Mouse (Mus musculus): Measurements from ENCODE around the gene Ptprd. TPM values are rescaled to one million over a fixed set of nuclear protein-coding genes. Genes with fewer than 3 reads are reported as not detected.

Gene Ptprd
- polyA plus RNA-seq, 1 experiment from 2014 or later: 112 TPM

DNA sequence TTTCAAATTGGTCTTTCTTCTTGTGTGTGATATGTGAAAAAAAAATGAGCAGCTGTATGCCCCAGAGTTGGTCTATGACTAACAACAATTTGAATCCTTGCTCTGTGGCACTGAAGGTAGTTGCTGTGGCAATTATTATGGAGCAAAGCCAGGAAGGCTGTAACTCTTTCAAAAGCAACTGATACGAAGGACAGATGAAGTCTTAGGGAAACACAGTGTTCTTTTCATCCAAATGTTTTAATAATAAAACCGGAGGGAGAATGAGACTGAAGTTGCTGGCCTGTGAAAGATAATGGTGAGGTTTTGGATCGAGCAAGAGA lies 2187.3 kb downstream of the Ptprd start:
- Histone ChIP-seq H3K9ac (no peak overlapping the region), H3K27me3 (ENCODE audit: control insufficient read depth, insufficient read depth, low read length) (no peaks in the 10 kb centered on the region), H3K4me2 (replicated peaks) (no peak overlapping the region), H3K4me3 (replicated peaks; ENCODE audit: low read length) (no peak overlapping the region), H3K4me1 (replicated peaks; ENCODE audit: control insufficient read depth, insufficient read depth, low read length) (0 out of 2 replicates have a peak, but pooled peaks cover 3% of the 10 kb centered on the region), H3K27ac (no peak overlapping the region), H3K36me3 (replicated peaks; ENCODE audit: control insufficient read depth, insufficient read depth) (no peaks in the 10 kb centered on the region), H3K9me3 (ENCODE audit: control insufficient read depth, low read length) (no peaks in the 10 kb centered on the region)
- DNase-seq (ENCODE audit: low spot score) (no peak), ATAC-seq (ENCODE audit: low FRiP score) (no peak)
- WGBS: 60% methylated on average over 3 of the region's 3 CpGs

DNA sequence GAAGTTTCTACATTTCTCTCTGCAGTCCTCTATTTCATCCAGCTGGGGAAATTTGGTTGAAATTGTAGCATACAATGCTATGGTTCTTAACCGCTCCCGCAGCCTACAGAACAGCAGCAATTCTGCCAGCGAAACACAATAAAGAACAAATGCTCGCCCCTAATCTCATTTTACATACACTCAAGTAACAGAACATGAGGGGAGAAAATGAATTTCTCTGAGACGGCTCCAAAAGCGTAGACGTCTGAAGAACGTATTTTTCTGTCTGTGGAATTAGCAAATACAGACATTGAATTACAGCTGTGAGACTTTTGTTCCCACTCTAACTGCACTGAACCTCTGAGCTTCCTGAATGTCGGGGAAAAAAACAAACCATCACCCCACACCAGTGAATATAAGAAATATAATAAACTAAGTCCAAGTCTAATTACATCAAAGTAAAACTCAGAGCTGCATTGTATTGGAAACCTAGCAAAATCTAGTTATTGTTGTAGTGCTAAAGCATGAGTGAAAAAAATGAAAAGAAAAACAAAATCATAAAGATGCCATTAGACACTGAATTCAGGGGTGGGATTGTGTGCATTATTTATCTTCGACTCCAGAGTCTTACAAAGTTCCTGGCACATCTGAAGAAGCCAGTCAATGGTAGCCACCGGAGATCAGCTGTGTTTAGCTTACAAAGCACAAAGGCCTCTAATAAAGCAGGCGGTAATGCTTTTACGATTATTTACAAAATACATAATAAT lies 2187.8 kb downstream of the Ptprd start:
- Histone ChIP-seq H3K9ac (no peak overlapping the region), H3K4me1 (replicated peaks; ENCODE audit: control insufficient read depth, insufficient read depth, low read length) (0 out of 2 replicates have a peak, but pooled peaks cover 3% of the 10 kb centered on the region), H3K27me3 (ENCODE audit: control insufficient read depth, insufficient read depth, low read length) (no peaks in the 10 kb centered on the region), H3K36me3 (replicated peaks; ENCODE audit: control insufficient read depth, insufficient read depth) (no peaks in the 10 kb centered on the region), H3K27ac (no peak overlapping the region; the same call in 1 of the 2 replicates), H3K4me3 (replicated peaks; ENCODE audit: low read length) (no peak overlapping the region), H3K4me2 (replicated peaks) (no peak overlapping the region), H3K9me3 (ENCODE audit: control insufficient read depth, low read length) (no peaks in the 10 kb centered on the region)
- no peak for ATAC-seq (ENCODE audit: low FRiP score)
- WGBS: 72% methylated on average over 13 of the region's 13 CpGs
- DNase-seq (ENCODE audit: low spot score): no peak

DNA sequence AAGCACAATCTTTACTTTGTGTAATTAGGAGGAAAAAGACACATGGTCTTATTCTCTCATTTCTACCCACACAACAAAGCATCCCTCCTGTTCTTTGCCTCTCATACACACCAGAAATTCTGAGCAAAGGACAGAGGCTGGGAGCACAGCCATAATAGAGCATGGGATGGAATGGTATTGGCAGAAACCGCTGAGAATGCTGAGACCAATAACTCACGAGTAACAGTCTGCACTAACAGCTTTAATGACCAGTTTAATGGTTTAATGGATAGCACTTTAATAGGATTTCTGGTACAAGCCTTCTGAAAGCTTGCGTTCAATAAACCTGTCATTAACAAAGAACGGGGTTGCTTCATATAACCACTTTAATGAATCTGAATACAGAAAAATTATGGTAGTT lies 2190.1 kb downstream of the Ptprd start:
- Histone ChIP-seq H3K27me3 (ENCODE audit: control insufficient read depth, insufficient read depth, low read length) (no peaks in the 10 kb centered on the region), H3K27ac (no peak overlapping the region), H3K9ac (no peak overlapping the region), H3K4me3 (replicated peaks; ENCODE audit: low read length) (no peak overlapping the region), H3K4me1 (replicated peaks; ENCODE audit: control insufficient read depth, insufficient read depth, low read length) (0 out of 2 replicates have a peak, but pooled peaks cover 3% of the 10 kb centered on the region), H3K36me3 (replicated peaks; ENCODE audit: control insufficient read depth, insufficient read depth) (no peaks in the 10 kb centered on the region), H3K4me2 (replicated peaks) (no peak overlapping the region), H3K9me3 (ENCODE audit: control insufficient read depth, low read length) (no peaks in the 10 kb centered on the region)
- DNase-seq (ENCODE audit: low spot score) (no peak), ATAC-seq (ENCODE audit: low FRiP score) (peak; percentile 64; the same call in 1 of the 2 replicates)
- 70% methylated on average over 4 of the region's 4 CpGs for WGBS

- ATAC-seq (ENCODE audit: low FRiP score): no peak
- Histone ChIP-seq H3K9me3 (ENCODE audit: control insufficient read depth, low read length) (no peaks in the 10 kb centered on the region), H3K4me1 (replicated peaks; ENCODE audit: control insufficient read depth, insufficient read depth, low read length) (no peaks in the 10 kb centered on the region), H3K4me3 (replicated peaks; ENCODE audit: low read length) (no peak overlapping the region), H3K36me3 (replicated peaks; ENCODE audit: control insufficient read depth, insufficient read depth) (0 out of 2 replicates have a peak, but pooled peaks cover 5% of the 10 kb centered on the region), H3K27me3 (ENCODE audit: control insufficient read depth, insufficient read depth, low read length) (no peaks in the 10 kb centered on the region), H3K4me2 (replicated peaks) (no peak overlapping the region), H3K9ac (no peak overlapping the region), H3K27ac (no peak overlapping the region)
- no peak for DNase-seq (ENCODE audit: low spot score)
- 83% methylated on average over 3 of the region's 3 CpGs for WGBS
Observed at GRCm38 (mm10) chr4:76015026-76015425, 2196.7 kb downstream of the Ptprd start.

- H3K4me1 ChIP-seq (replicated peaks; ENCODE audit: control insufficient read depth, insufficient read depth, low read length): no peaks in the 10 kb centered on the region
- DNase-seq (ENCODE audit: low spot score) (no peak), ATAC-seq (ENCODE audit: low FRiP score) (no peak)
- no peak overlapping the region for H3K9ac ChIP-seq
- 0 out of 2 replicates have a peak, but pooled peaks cover 5% of the 10 kb centered on the region for H3K36me3 ChIP-seq (replicated peaks; ENCODE audit: control insufficient read depth, insufficient read depth)
- no peak overlapping the region for H3K4me3 ChIP-seq (replicated peaks; ENCODE audit: low read length)
- H3K27ac ChIP-seq: no peak overlapping the region
- no peaks in the 10 kb centered on the region for H3K9me3 ChIP-seq (ENCODE audit: control insufficient read depth, low read length)
- no peak overlapping the region for H3K4me2 ChIP-seq (replicated peaks)
- no peaks in the 10 kb centered on the region for H3K27me3 ChIP-seq (ENCODE audit: control insufficient read depth, insufficient read depth, low read length)
- WGBS: 36% methylated on average over 3 of the region's 3 CpGs
Observed at GRCm38 (mm10) chr4:76014151-76014840, 2197.5 kb downstream of the Ptprd start.

DNA sequence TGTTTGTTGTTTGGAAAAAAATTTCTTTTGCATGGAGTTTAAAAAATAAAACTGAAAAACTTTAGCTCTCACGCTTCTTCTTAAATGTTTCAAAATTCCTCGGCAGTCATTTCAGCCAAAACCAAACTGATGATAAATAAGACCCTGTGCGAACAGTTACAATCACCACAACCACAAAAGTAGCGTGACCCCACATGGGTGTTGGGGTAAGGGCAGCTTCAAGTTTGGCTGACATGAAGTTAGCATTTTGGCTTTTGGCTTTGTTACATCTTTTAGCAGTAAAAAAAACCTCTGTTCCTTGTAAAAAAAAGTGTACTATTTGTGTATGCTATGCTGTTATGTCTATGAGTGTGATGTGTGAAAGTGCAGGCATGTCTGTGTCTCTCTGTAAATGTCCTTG lies 2203.2 kb downstream of the Ptprd start:
- DNase-seq (ENCODE audit: low spot score) (no peak), ATAC-seq (ENCODE audit: low FRiP score) (no peak)
- 97% methylated on average over 4 of the region's 4 CpGs for WGBS
- H3K27ac ChIP-seq: no peak overlapping the region
- H3K4me2 ChIP-seq (replicated peaks): no peak overlapping the region
- 0 out of 2 replicates have a peak, but pooled peaks cover 5% of the 10 kb centered on the region for H3K36me3 ChIP-seq (replicated peaks; ENCODE audit: control insufficient read depth, insufficient read depth)
- H3K4me1 ChIP-seq (replicated peaks; ENCODE audit: control insufficient read depth, insufficient read depth, low read length): no peaks in the 10 kb centered on the region
- no peaks in the 10 kb centered on the region for H3K27me3 ChIP-seq (ENCODE audit: control insufficient read depth, insufficient read depth, low read length)
- no peak overlapping the region for H3K9ac ChIP-seq
- H3K9me3 ChIP-seq (ENCODE audit: control insufficient read depth, low read length): no peaks in the 10 kb centered on the region
- H3K4me3 ChIP-seq (replicated peaks; ENCODE audit: low read length): no peak overlapping the region

DNA sequence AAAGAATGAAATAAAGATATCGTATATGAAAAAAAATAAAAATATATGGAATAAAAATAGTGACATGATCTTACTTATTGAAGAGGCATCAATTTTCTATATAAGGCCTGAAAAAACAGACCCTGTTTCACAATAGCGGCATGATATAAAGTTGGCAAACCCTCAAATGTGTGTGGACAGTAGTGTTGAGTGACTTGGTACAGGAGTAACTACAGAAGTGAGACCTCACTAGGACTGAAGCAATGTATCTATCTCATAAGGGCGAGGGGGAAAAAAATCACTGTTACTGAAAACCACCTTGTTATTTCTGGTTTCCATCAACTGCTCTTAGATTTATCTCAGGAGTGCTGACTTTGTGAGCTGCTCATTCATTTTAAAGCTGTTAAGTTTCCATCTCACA lies 2204.5 kb downstream of the Ptprd start:
- no peak for DNase-seq (ENCODE audit: low spot score)
- WGBS: 89% methylated on average over 3 of the region's 3 CpGs
- 0 out of 2 replicates have a peak, but pooled peaks cover 5% of the 10 kb centered on the region for H3K36me3 ChIP-seq (replicated peaks; ENCODE audit: control insufficient read depth, insufficient read depth)

GRCm38 (mm10) chr4:76006717-76007116 lies 2205.0 kb downstream of the Ptprd start:
- H3K4me1 ChIP-seq (replicated peaks; ENCODE audit: control insufficient read depth, insufficient read depth, low read length): no peaks in the 10 kb centered on the region
- H3K9ac ChIP-seq: no peak overlapping the region
- no peak for ATAC-seq (ENCODE audit: low FRiP score)
- no peaks in the 10 kb centered on the region for H3K9me3 ChIP-seq (ENCODE audit: control insufficient read depth, low read length)
- H3K4me3 ChIP-seq (replicated peaks; ENCODE audit: low read length): no peak overlapping the region
- no peak overlapping the region for H3K4me2 ChIP-seq (replicated peaks)
- 0 out of 2 replicates have a peak, but pooled peaks cover 5% of the 10 kb centered on the region for H3K36me3 ChIP-seq (replicated peaks; ENCODE audit: control insufficient read depth, insufficient read depth)
- 33% methylated on average over 3 of the region's 3 CpGs for WGBS
- DNase-seq (ENCODE audit: low spot score): no peak
- no peaks in the 10 kb centered on the region for H3K27me3 ChIP-seq (ENCODE audit: control insufficient read depth, insufficient read depth, low read length)
- H3K27ac ChIP-seq: peak overlapping the region; percentile 35; the same call in 1 of the 2 replicates

More for the DNA sequence above, 2204.5 kb downstream of the Ptprd start:
- H3K9me3 ChIP-seq (ENCODE audit: control insufficient read depth, low read length): no peaks in the 10 kb centered on the region
- H3K9ac ChIP-seq: no peak overlapping the region
- H3K27me3 ChIP-seq (ENCODE audit: control insufficient read depth, insufficient read depth, low read length): no peaks in the 10 kb centered on the region
- H3K4me1 ChIP-seq (replicated peaks; ENCODE audit: control insufficient read depth, insufficient read depth, low read length): no peaks in the 10 kb centered on the region
- H3K4me2 ChIP-seq (replicated peaks): no peak overlapping the region
- no peak overlapping the region for H3K4me3 ChIP-seq (replicated peaks; ENCODE audit: low read length)
- 0 out of 2 replicates have a peak overlapping the region, but pooled peaks have one; percentile 26 for H3K27ac ChIP-seq
- no peak for ATAC-seq (ENCODE audit: low FRiP score)

DNA sequence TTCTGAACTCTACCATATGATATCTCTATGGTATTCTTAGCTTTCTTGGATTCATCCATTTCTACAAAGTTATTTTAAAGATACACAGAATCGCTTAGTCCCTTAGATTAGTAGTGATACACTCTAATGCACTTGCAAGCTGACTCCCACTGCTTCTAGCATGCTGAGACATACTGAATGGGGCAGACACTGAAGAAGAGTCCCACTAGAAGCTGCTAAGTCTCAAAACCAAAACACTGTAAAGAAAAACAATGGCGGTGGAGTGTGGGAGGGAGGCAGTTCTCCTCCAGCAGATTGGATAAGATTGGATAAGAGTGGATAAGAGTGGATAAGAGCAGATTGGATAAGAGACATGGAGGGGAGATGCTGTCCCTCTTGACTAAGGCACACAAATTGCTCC lies 2207.6 kb downstream of the Ptprd start:
- no peaks in the 10 kb centered on the region for H3K4me1 ChIP-seq (replicated peaks; ENCODE audit: control insufficient read depth, insufficient read depth, low read length)
- no peaks in the 10 kb centered on the region for H3K36me3 ChIP-seq (replicated peaks; ENCODE audit: control insufficient read depth, insufficient read depth)
- H3K27ac ChIP-seq: no peak overlapping the region
- no peak for ATAC-seq (ENCODE audit: low FRiP score)
- no peaks in the 10 kb centered on the region for H3K27me3 ChIP-seq (ENCODE audit: control insufficient read depth, insufficient read depth, low read length)
- no peak overlapping the region for H3K4me3 ChIP-seq (replicated peaks; ENCODE audit: low read length)
- no peak for DNase-seq (ENCODE audit: low spot score)
- H3K9ac ChIP-seq: no peak overlapping the region
- H3K9me3 ChIP-seq (ENCODE audit: control insufficient read depth, low read length): no peaks in the 10 kb centered on the region
- no peak overlapping the region for H3K4me2 ChIP-seq (replicated peaks)
- WGBS: 74% methylated on average over 2 of the region's 2 CpGs

Measured in hindbrain, embryonic 14.5 days (tissue).